Mouse (Mus musculus) heart, adult 8-10 months (tissue): ENCODE data around the gene Glcci1. TPM values are rescaled to one million over a fixed set of nuclear protein-coding genes. Genes with fewer than 3 reads are reported as not detected.
A peak's percentile ranks its signal among the peaks of the same experiment; 100 is the strongest.

Experiments used
- DNase-seq: peaks from one replicate; pipeline ENCODE4 v3.0.0; 2022; ENCODE audit warnings: low spot score
- total RNA-seq, 4 experiments: library from RNA; stranded (reverse); gene quantifications; 2 replicates each; pipeline ENCODE4 v1.2.4; 2022

Gene Glcci1
- 1 to 10 TPM; 7.1 to 8.2 (median 7.7) TPM for total RNA-seq

DNA sequence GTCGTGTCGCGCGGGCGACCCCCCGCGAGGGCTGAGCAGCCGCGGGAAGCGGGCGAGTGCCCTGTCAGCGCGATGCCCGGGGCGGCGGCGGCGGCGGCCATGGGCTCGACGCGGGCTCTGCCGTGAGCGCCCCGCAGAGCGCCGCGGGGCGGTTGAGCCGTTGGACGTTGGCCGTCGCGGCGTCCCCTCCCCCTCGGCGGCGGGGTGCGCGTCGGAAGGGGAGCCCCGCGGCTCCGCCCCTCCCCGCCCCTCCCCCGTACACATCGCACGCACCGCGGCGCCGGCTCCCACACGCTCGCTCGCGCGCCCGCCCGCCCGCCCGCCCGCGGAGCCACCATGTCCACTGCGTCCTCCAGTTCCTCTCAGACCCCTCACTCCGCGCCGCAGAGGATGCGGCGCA lies at the start of gene Glcci1:
Gene Glcci1 (plus strand): TSS at position 50 of the 400 bp plus-strand sequence.
- DNase-seq: peak; percentile 28

DNA sequence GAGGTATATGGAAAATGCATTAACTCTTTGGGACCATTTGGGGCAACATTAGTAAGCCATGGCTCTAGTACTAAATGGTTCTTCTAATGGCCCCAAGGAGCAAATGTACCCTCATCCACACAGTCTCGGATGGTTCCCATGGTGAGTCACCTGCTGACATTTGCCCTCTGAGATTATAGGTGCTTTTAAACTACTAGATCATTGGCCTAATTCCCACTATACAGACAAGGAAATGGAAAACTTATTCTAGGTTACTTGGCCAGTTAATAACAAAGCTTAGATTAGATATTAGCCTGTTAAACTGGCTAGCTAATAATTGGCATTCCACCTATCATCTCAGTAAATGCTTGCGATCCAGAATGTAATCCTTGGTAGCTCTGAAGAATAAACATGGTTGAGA lies 47.0 kb upstream of the Glcci1 start:
- no peak for DNase-seq

DNA sequence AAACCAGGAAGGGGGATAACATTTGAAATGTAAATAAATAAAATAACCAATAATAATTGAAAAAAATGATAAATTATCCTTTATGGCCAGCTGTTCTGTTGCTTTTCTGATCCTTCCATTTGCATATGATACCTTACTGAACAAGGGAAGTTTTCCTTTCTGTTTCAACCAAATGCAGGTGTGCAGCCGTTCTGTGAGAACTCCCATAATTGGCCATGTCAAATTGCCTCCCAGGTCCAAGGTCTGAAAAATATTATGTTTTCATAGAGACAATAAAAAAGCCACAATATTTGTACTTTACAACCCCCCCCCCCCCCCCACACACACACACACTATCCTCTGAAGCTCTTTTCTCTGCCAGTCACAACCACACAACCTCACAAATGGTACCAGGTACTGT lies 44.0 kb upstream of the Glcci1 start:
- no peak for DNase-seq

DNA sequence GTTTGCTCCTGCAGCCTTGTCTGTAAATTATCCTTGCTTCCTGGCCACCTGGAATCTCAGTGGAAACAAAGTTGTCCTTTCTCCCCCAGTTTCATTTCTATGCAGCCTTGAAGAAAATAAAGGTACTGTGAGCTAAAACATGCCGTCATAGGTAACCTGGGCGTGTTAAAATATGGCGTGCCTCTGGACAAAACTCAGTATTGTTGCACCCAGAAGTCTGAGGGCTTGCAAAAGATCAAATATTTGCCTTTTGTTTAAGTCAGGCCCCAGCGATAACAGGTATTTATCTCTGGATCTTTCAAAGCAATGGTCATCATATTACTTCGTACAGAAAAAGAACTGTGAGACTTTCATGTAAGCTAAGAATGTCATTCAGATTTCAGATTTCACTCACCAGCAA lies 43.4 kb upstream of the Glcci1 start:
- DNase-seq: no peak

DNA sequence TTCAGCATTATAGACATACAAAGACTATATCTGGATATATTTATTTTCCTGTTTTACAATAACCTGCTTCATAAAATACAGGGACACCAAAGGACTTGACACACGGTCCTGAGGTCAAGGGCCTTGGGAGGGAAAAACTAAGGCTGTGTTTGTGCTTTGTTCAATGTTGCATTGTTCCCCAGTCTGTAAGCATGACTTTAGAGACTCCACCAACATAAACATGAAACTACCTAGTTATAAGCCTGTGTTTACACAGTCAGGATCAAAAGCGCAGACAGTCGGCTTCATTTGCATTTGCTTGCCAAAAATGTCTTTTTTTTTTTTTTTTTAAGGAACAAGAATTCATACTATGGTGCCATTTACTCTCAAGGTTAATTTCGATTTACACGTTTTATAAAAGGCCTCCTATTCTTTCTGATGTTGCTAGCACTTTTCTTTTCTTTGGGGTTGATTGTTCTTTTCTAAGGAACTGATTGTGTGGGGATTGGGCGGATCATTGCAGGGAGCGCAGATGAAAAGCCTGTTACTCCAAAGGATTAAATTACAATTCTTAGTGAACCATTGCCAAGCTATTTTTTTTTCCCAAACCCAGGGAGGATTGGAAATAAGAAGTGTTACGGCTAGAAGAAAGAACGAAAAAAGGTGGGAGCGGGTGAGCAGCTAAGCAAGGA lies 41.6 kb upstream of the Glcci1 start:
- no peak for DNase-seq

DNA sequence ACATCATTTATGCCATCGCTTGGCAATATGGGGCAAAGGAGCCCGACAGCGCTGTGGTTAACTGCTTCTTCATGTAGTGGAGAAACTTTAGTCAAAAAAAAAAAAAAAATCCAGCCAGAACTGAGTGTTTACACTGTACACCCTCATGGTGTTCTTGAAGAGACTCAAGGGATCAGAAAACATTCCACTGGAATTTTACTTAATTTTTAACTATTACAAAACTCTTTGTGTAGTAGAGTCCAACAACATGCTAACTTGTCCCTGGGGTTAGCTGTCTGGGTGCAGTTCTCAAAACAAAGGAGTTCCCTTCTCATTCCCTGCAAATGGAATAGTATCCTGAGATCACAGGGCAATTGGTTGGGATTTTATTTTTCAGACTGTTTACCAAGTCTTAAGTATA lies 39.5 kb upstream of the Glcci1 start:
- no peak for DNase-seq

DNA sequence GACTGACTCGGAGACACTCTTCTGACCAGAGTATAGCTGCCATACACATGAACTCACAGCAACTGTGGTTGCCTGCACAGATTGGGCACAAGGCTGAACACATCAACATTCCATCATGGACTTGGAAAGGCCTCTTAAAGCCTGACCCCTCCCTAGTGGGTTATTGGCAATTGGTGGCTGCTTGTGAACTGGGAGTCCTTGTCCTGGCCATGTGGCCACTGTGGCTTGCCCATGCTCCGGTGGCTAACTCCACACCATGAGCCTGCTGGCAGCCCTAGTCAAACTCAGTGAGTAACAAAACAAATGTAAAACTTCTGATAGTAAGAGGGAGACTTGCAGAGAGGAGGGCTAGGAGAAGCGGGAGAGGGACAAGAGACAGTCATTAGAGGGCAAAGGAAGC lies 37.3 kb upstream of the Glcci1 start:
- no peak for DNase-seq

DNA sequence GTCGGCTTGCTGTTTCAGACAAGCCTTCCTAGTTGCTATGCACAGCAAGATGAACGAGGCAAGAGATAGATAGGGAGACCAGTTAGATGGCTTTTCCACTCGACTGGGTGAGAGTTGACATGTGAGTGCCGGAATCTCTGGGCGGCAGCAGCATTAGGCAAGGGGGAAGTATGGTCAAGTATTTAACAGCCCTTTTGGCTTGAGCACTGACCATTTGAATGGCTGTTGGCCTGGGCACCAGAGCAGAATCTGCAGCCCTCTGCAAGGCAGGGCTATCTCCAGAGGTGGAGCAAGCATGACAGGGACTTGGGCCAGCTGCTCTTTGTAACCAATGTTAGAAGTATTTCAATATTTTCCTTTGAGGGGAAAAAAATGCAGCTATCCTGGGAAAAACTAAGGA lies 36.5 kb upstream of the Glcci1 start:
- DNase-seq: peak; percentile 48

DNA sequence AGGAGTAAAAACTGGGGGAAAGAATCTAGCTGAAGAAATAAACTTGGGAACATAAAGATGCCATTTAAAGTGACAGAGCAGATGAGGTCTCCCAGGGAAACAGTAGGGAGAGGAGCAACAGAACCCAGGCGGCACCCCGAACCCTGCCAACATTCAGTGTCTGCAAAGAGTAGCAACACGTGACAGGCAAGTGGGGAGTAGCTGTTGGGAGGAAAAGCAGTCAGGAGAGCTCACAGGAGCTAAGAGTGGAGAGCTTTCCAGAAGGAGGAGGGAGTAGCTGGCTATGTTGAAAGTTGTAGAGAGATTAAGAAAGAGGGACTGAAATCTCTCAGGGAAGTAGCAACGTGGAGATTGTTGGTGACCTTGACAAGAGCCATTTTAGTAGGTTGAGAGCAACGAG lies 35.9 kb upstream of the Glcci1 start:
- peak; percentile 31 for DNase-seq

DNA sequence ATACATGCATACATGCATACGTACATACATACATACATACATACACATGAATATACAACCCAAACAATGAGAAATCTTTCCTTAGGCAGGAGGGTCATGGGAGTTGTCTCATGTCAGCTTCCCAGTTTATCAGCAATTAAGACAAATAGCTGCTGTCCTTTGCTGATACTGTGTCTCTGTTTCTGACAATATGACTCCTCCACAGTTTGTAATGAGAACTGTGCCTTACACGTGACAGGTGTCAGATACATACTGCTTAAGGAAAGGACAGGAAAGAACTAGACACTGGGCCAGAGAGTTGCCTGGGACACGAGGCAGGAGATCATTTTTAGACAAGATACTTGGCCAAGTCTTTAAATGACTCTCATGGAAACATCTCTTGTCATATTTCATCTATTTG lies 35.1 kb upstream of the Glcci1 start:
- no peak for DNase-seq

DNA sequence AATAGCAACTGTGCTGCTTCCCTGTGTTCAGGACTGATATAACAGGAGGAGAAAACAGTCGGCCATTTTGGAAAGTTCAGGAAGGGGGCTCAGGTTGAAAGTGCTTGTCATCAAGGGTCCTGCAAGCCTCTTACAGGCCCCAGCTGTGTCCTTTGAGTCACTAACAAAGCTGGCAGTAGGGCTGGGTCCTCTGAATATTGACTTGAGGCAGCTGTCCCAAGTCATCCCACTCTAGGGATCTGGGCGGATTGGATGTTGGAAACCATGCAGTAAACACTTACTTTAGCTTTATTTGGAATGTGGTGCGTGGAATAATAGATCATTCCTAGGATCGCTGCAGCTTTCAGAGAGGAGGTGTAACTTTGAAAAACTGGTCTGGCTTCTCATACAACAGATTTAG lies 34.6 kb upstream of the Glcci1 start:
- no peak for DNase-seq

DNA sequence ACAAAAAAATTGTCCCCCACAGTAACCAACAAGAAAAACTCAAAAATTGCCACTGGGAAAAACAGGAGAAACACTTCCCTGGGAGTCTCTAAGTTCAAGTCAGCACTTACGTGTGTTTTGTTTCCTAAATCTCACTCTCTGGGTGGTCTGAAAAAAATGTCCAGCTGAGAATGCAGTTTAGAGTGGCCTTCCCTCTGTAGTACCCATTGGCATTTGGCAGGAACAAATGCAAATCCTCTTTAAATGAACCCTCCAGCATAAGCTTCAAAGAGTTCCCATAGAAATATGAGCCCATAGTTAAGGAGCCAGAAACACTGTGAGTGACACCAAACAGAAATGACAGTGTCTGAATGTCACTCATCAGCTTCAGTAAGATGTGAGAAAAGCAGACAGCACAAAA lies 30.2 kb upstream of the Glcci1 start:
- no peak for DNase-seq

DNA sequence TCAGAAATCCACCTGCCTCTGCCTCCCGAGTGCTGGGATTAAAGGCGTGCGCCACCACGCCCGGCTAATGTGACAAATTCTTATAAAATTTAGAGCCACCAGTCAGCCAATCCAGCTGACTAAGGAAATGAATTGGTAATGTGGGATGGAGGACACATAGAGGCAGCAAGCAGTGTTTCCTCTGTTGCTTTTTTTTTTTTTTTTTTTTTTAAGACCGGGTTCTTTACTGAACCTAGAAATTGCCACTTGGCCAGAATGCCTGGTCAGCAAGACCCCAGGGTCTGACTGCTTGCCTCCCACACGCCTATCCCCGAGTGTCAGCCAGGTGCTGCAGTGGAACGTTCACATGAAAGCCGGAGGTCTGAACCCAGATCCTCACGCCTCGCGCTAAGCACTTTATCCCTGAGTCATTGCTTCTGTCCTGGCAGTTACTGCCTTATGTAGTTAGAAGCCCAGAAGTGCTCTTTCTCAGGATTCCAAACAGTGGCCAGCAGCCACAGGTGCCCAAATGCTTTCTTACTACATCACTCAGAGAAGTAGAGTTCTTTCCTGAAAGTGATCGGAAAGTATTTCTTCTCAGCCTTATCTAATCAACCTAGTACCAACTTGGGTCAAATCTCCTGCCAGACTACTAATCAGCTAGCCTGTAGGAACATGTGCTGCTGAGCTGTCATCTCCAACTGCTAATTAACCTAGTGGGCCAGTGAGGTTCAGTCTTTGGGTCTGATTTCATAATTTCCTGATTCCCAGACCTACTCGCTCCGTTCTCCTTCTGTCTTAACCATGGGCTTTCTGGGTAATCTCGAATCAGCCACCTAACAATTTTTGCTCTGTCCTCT lies 24.7 kb upstream of the Glcci1 start:
- no peak for DNase-seq

DNA sequence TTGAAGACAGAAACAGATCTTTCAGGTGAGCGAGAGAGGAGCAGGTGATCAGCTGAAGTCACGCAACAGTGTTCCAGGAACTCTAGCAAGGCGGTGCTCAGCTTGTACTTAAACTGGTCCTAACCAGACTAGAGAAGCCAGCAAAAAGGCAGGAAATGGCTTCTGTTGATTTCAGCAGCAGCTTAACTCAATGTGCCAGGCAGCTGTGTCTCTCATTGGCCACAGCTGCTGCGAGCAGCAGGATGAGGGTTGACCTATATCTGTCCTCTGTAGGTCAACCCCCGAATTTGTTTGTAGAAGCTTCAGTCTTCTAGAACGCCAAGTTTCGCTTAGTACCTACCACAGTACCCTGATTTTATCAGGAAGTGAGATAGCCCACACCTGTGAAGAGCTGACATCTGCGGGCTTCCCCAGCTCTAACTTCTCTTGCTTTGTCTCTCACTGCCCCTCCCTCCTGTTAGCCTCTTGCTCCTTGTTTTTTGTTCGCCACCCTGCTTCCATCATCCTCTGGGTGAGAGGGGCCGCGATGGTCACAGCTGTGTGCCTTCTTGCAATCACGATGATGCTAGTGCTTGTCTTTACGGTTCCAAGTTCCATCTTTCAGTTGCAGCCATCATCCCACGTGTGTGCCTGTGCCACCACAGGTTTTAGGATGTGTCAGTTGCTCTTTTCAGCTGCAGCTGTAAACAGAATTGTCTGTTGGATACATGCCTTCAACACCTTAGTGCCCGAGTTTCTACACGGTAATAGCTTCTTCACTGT lies 23.8 kb upstream of the Glcci1 start:
- DNase-seq: no peak

DNA sequence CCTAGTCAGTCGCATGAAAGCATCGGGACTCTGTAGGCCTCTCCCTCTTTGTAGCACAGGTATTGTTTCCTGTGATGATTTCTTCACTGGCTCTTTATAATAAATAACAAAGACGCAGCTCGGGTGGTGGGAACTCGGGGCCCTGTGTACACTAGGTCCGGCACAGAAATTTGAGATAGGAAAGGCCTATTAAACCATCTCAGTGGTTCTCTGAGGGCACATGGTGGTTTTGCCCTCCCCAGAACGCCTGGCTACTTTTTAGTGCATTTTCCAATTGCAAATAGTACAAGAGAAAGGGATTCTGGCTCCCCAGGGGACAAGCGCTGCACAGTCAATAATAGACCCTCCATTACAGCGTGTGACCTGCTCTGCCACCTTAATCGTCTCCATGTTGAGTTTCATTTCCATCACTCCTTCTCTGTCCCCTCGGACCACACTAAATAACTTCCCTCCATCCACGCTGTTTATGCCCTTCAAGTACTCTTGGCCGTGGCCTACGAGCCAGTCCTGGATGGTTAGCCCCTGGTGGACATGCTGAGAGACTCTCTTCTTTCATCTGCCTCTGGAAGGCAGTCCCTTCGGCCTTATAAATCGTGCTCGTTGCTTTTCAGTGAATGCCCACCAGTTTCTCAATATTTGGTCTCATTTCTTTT lies 22.9 kb upstream of the Glcci1 start:
- no peak for DNase-seq

DNA sequence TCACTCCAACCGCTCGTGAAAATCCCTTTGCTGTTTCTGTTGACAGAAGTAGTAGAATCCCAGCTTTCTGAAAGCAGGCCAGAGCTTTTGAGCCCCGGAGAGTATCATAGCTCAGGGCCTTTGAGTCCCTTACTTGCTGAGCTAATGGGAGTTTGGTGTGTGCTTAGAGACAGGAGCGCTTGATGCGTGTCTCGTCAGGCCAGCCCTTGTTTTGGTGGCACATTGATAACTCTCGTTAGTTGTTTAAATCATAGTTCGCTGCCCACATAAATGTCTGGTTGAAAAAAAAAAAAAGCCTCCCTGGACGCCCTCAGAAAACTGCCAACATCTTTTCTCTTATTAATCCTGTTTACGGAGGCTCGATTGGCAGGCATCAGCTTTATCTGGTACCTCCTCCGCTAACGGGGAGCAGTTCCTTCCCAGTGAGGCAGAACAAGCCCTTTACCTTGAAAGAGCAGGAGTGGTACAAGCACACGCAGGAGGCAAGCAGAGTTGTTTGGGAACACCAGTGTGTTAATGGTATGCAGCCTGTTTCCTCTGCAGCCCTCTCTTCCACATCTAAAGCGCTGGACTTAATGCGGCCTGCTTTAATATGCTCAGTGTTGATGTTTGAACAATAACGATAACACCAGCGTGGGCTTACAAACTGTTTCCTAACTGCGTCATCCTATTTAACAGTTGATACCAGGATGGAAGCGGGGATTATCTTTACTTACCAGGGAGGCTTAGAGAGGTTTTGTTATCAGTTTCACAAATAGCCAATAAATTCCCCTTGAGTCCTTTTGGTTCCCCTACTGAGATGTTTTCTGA lies 22.2 kb upstream of the Glcci1 start:
- DNase-seq: no peak

DNA sequence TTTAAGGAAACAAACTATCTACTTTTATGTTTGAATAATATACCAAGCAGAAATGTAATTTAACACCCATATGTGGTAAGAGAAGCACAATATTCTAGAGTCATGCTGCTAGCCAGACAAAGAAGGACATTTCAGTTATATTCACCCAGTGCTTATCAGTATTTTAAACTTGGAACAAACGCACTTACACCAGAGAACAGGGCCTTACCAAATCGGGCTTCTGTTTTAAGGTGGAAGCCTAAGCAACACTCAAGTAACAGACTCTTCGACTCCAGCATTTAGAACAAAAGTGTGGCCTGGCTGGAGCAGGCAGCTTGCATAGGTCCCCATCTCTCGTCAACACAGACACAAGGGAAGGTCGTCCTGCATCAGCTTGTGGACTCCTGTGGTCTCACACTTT lies 21.2 kb upstream of the Glcci1 start:
- DNase-seq: no peak

DNA sequence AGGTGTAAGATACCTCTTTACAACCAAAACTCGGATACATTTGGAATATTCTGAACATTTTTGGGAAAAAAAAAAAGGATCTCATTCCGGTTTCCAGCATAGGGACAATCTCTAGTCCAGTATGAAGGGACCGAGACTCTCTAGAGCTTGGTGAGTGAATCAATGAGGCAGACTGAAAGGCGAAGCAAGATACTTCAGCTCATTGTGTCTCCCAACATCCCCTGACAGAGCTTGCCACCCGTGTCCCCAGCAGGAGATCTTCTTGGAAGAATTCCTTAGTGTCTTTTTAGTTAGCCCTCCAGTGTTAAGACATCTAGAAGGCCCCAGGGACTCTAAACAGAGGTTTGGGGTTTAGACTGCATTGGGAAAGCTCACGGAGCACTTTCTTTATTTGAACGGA lies 20.1 kb upstream of the Glcci1 start:
- DNase-seq: no peak

DNA sequence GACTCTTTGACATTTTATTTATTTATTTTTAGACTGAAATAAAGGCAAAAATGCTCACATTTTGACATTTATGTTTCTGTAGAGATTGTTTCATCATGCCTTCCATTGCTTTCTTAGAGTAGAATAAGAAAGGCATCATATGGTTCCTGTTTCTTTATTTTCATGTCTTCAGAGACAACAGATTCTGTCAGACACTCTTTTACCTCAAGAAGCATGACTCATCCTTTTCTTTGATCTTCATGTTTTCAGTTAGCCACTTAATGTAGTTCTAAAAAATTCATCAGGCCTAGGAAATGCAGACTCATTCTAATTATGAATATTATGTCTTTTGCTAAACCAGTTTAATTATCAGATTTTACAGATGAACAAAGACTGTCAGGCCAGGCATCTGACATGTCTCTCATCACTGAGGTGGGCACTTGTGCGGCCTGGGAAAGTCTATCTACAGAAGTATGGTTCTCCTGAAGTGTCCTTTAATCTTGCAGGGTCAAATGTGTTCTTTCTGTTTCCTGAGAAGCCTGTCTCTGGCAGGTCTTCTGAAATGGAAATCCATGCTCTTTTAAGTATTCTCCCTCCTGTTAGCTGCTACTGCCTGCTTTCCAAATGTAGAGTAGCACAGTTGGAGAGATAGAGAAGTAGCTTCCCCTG lies 19.3 kb upstream of the Glcci1 start:
- no peak for DNase-seq

DNA sequence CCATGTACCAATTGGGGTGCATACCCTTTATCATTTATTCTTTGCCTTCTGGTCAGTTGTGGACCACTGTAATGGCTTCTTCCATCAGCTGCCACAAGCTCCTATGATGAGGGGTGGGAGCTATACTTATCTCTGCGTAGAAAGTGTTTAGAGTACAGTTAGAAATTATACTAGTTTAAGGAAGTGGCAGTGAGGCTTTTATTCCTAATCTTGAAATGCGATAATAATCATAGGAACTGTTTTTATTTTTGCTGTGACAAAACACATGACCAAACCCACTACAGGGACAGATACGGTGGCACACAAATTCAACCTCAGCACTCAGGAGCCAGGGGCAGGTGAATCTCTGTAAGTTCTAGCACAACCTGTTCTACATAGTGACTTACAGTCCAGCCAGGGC lies 17.2 kb upstream of the Glcci1 start:
- DNase-seq: no peak
